Mouse (Mus musculus) kidney, postnatal 4 days (tissue): Measurements from ENCODE around the gene Foxm1.
"Not testable (repeated sequence)": the region's sequence is repeated elsewhere in the genome, so short reads cannot be mapped to it uniquely, and the experiment has no call there.

Experiments used
- DNase-seq, 2 experiments: peaks; one replicate each; pipeline ENCODE4 v3.0.0; 2021; ENCODE audit warnings: mixed read lengths in 2 of 2

The Foxm1 gene

GRCm38 (mm10) chr6:128376371-128377085, 13.8 kb downstream of the Foxm1 start:
- DNase-seq = no peak

- DNase-seq = no peak
These were observed 16.9 kb downstream of the Foxm1 start for GRCm38 (mm10) chr6:128379636-128380035.

- DNase-seq = not testable (repeated sequence)
These were observed 17.9 kb downstream of the Foxm1 start for GRCm38 (mm10) chr6:128380594-128381167.

- DNase-seq = no peak
These were observed 18.5 kb downstream of the Foxm1 start for GRCm38 (mm10) chr6:128381254-128381653.

- DNase-seq = no peak
These were observed 21.0 kb downstream of the Foxm1 start for GRCm38 (mm10) chr6:128383752-128384151.

- DNase-seq = no peak
These were observed 22.3 kb downstream of the Foxm1 start for GRCm38 (mm10) chr6:128385026-128385425.

- no peak for DNase-seq
These were observed 26.4 kb downstream of the Foxm1 start for GRCm38 (mm10) chr6:128389185-128389584.

GRCm38 (mm10) chr6:128390683-128391082, 27.9 kb downstream of the Foxm1 start:
- DNase-seq = no peak

GRCm38 (mm10) chr6:128397574-128398261, 35.0 kb downstream of the Foxm1 start:
- DNase-seq = peak; percentile 67 to 78

- DNase-seq = no peak
These were observed 36.2 kb downstream of the Foxm1 start, which contains the start of gene Nrip2 for GRCm38 (mm10) chr6:128398996-128399395. Nrip2 (plus strand) TSS chr6:128399296.

GRCm38 (mm10) chr6:128399421-128400185, 36.8 kb downstream of the Foxm1 start:
- DNase-seq = peak; percentile 70 to 76

- DNase-seq = peak in 1 of 2 experiments; percentile 36
These were observed 41.9 kb downstream of the Foxm1 start for GRCm38 (mm10) chr6:128404708-128405107.

- DNase-seq = no peak
These were observed 45.9 kb downstream of the Foxm1 start for GRCm38 (mm10) chr6:128408544-128409125.

GRCm38 (mm10) chr6:128410305-128410704, 47.5 kb downstream of the Foxm1 start:
- no peak for DNase-seq

- DNase-seq = peak; percentile 88
These were observed 48.3 kb downstream of the Foxm1 start for GRCm38 (mm10) chr6:128411115-128411514.

- no peak for DNase-seq
These were observed 53.4 kb downstream of the Foxm1 start for GRCm38 (mm10) chr6:128416169-128416568.

GRCm38 (mm10) chr6:128418076-128418475, 55.3 kb downstream of the Foxm1 start:
- DNase-seq = no peak

GRCm38 (mm10) chr6:128421036-128421435, 58.3 kb downstream of the Foxm1 start:
- no peak for DNase-seq

- no peak for DNase-seq
These were observed 58.7 kb downstream of the Foxm1 start for GRCm38 (mm10) chr6:128421480-128421879.

- no peak for DNase-seq
These were observed 60.9 kb downstream of the Foxm1 start for GRCm38 (mm10) chr6:128423496-128424268.

GRCm38 (mm10) chr6:128424269-128425019, 61.7 kb downstream of the Foxm1 start, which contains the start of gene Itfg2:
Itfg2 (minus strand) TSS chr6:128424931.
- DNase-seq = peak; percentile 96 to 98
